Mouse (Mus musculus) colon, adult 2 months (tissue): ENCODE results near the gene Skint5. TPM values are rescaled to one million over a fixed set of nuclear protein-coding genes. Genes with fewer than 3 reads are reported as not detected.

ENCODE experiments used
- polyA plus RNA-seq: library from polyadenylated mRNA; depleted of rRNA; stranded (reverse); fragments of >200 nt; gene quantifications from 2 replicates; pipeline ENCODE4 v1.2.3, GENCODE M21; 2012; rRNA removed

The Skint5 gene
- not detected in 2 replicates for polyA plus RNA-seq

GRCm38 (mm10) chr4:113999403-113999802 is at the start of gene Skint5:
Gene Skint5, minus strand, starts transcription at chr4:113999503.

Other genes starting within 250 kb of the Skint5 start
- gene Skint11, start 163.9 kb upstream of the Skint5 start, polyA plus RNA-seq: not detected in 2 replicates